Mouse (Mus musculus) brain, embryonic 14.5 days (tissue): ENCODE data around the gene Pfkp.

Experiments
- CTCF ChIP-seq: fragments of 200-500 bp; IDR thresholded peaks from 2 replicates; pipeline ENCODE4 v1.5.1; 2012; ENCODE audit warnings: inconsistent platforms, mild to moderate bottlenecking, moderate library complexity, borderline replicate concordance; ENCODE audit not compliant: insufficient read depth, insufficient read length; ENCODE audit errors: extremely low read depth
- POLR2A ChIP-seq: fragments of 200-500 bp; IDR thresholded peaks from 2 replicates; pipeline ENCODE4 v1.6.1; 2012; ENCODE audit warnings: mild to moderate bottlenecking, inconsistent platforms, borderline replicate concordance; ENCODE audit not compliant: poor library complexity, insufficient read depth, insufficient read length, severe bottlenecking; ENCODE audit errors: extremely low read depth

- TF ChIP-seq CTCF (no peak), POLR2A (no peak)
Observed at GRCm38 (mm10) chr13:6557771-6558170, 90.8 kb downstream of the Pfkp start.
